Mouse (Mus musculus): ENCODE data around the gene Gli1. TPM values are rescaled to one million over a fixed set of nuclear protein-coding genes. Genes with fewer than 3 reads are reported as not detected.

The Gli1 gene
- polyA plus RNA-seq, 1 experiment = 1.00 TPM

DNA sequence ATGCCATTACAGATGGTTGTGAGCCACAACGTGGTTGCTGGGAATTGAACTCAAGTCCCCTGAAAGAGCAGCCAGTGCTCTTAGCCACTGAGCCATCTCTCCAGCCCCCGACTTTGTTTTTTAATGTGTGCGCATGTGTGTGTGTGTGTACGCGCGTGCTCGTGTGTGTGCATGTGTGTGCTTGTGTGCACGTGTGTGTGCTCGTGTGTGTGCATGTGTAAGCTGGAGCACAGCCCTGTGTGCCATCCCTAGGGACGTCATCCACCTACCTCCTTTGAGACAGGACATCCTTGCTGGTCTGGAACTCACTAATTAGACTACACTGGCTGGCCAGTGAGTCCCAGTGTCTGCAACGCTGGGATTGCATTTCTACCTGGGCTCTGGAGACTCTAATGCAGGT, 11.0 kb upstream of the Gli1 start:
- TF ChIP-seq SRF (IDR thresholded peaks at IDR 0.05; ENCODE audit: control insufficient read depth, insufficient read length, low read depth) = no peak
- no peak for TF ChIP-seq POLR2A (IDR thresholded peaks at IDR 0.05; ENCODE audit: insufficient read length, low read depth)
- no peak for TF ChIP-seq CEBPB (IDR thresholded peaks at IDR 0.05; ENCODE audit: insufficient read depth, poor library complexity, severe bottlenecking)
- no peak for TF ChIP-seq POLR2AphosphoS2 (IDR thresholded peaks at IDR 0.05; ENCODE audit: insufficient read length, low read depth)
- Histone ChIP-seq H3ac (ENCODE audit: control insufficient read depth, insufficient read length) (no peak overlapping the region), H3K4me3 (no peak overlapping the region), H3K79me2 (ENCODE audit: control insufficient read depth, insufficient read depth) (no peaks in the 10 kb centered on the region), H3K4me2 (ENCODE audit: low read depth) (no peak overlapping the region), H3K36me3 (ENCODE audit: control insufficient read depth, insufficient read depth) (no peaks in the 10 kb centered on the region), H3K27me3 (ENCODE audit: control insufficient read depth, insufficient read depth, insufficient read length) (peaks cover 22% of the 10 kb centered on the region)

DNA sequence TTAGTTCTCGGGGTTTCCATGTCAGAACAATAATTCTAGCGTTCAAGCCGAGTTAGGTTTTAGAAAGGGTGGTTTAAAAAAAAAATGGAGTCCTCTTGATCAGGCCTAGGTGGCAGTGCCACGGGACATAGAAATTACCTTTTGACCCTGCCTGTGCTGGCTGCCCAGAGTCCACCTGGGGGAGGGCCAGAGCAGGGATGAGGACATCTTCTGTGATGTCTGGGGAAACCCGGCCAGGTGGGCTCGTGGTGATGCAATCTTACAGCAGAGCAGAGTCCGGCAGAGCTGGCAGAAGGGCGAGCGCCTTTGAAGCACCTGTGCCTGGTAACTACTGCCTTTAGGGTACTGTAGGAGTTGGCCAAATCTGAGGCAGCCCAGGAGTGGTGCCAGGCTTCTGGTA, 10.4 kb upstream of the Gli1 start:
- H3K79me2 ChIP-seq (ENCODE audit: control insufficient read depth, insufficient read depth) = no peaks in the 10 kb centered on the region
- TF ChIP-seq MYOD1 (IDR thresholded peaks at IDR 0.05; ENCODE audit: control insufficient read depth in 1 of 3, insufficient read length in 2 of 3, low read depth in 2 of 3) = no peak
- no peak overlapping the region for H3K4me3 ChIP-seq
- peaks cover 16% of the 10 kb centered on the region for H3K27me3 ChIP-seq (ENCODE audit: control insufficient read depth, insufficient read depth, insufficient read length)
- H3K36me3 ChIP-seq (ENCODE audit: control insufficient read depth, insufficient read depth) = no peaks in the 10 kb centered on the region
- H3K4me2 ChIP-seq (ENCODE audit: low read depth) = peak overlapping the region; percentile 10
- H3ac ChIP-seq (ENCODE audit: control insufficient read depth, insufficient read length) = no peak overlapping the region

DNA sequence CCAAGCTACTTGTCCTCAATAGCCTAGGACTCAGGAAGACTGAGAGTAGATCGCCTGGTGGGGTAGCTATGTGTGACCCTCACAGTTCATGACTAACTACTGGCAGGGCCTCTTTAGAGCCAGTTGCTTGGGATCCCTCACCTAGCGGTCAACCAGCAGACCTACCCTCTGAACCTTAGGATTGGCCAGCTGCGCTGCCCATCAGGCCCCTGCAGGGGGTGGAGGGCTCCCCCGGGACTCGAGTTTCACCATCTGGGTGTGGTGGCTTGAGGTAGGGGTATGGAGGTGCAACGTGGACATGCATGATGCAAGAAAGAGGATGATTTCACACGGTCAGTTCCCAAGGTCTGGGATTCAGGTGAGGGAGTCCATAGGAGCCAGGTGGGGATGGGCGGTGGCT, 9.9 kb upstream of the Gli1 start:
- Histone ChIP-seq H3ac (ENCODE audit: control insufficient read depth, insufficient read length) (no peak overlapping the region), H3K79me2 (ENCODE audit: control insufficient read depth, insufficient read depth) (no peaks in the 10 kb centered on the region), H3K36me3 (ENCODE audit: control insufficient read depth, insufficient read depth) (no peaks in the 10 kb centered on the region), H3K4me2 (ENCODE audit: low read depth) (peak overlapping the region; percentile 10), H3K27me3 (ENCODE audit: control insufficient read depth, insufficient read depth, insufficient read length) (peaks cover 12% of the 10 kb centered on the region), H3K4me3 (no peak overlapping the region)
- TF ChIP-seq E2F4 (IDR thresholded peaks at IDR 0.05; ENCODE audit: insufficient read depth) (no peak), TCF12 (IDR thresholded peaks at IDR 0.05; ENCODE audit: insufficient read depth, poor library complexity, severe bottlenecking) (no peak), MAX (IDR thresholded peaks at IDR 0.05; ENCODE audit: low read depth) (no peak), REST (IDR thresholded peaks at IDR 0.05; ENCODE audit: insufficient read depth, insufficient read length) (no peak), SRF (IDR thresholded peaks at IDR 0.05; ENCODE audit: control insufficient read depth, insufficient read length, low read depth) (no peak), MYOG (IDR thresholded peaks at IDR 0.05; ENCODE audit: control insufficient read depth in 1 of 3, insufficient read depth in 1 of 3, insufficient read length in 2 of 3, low read depth in 2 of 3) (no peak)

DNA sequence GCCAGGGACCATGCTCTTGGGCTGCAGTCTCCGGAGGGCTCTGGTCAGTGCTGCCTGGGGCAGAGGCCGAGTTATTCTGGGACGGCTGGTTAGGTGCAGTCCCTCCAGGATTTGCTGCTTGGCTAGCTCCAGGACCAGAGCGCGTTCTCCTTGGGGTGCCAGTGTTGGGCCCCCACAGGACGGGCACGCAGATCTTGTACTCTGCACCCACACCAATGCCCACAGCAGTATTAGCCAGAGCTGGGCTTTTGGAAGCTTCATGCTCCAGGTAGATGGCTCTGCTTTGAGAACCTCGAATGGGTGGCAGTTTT, 9.5 kb upstream of the Gli1 start:
- H3K36me3 ChIP-seq (ENCODE audit: control insufficient read depth, insufficient read depth) = no peaks in the 10 kb centered on the region
- peak overlapping the region; percentile 69 for H3K4me2 ChIP-seq (ENCODE audit: low read depth)
- peak overlapping the region; percentile 0 for H3K4me3 ChIP-seq
- H3K79me2 ChIP-seq (ENCODE audit: control insufficient read depth, insufficient read depth) = no peaks in the 10 kb centered on the region
- peaks cover 10% of the 10 kb centered on the region for H3K27me3 ChIP-seq (ENCODE audit: control insufficient read depth, insufficient read depth, insufficient read length)
- TF ChIP-seq MAX (IDR thresholded peaks at IDR 0.05; ENCODE audit: low read depth) (no peak), POLR2A (IDR thresholded peaks at IDR 0.05; ENCODE audit: insufficient read length, low read depth) (no peak), E2F4 (IDR thresholded peaks at IDR 0.05; ENCODE audit: insufficient read depth) (no peak), REST (IDR thresholded peaks at IDR 0.05; ENCODE audit: insufficient read depth, insufficient read length) (no peak), TCF3 (IDR thresholded peaks at IDR 0.05; ENCODE audit: insufficient read length, low read depth) (no peak), SRF (IDR thresholded peaks at IDR 0.05; ENCODE audit: control insufficient read depth, insufficient read length, low read depth) (no peak), POLR2AphosphoS2 (IDR thresholded peaks at IDR 0.05; ENCODE audit: insufficient read length, low read depth) (no peak), MYOD1 (IDR thresholded peaks at IDR 0.05; ENCODE audit: control insufficient read depth in 1 of 3, insufficient read length in 2 of 3, low read depth in 2 of 3) (no peak), CEBPB (IDR thresholded peaks at IDR 0.05; ENCODE audit: insufficient read depth, poor library complexity, severe bottlenecking) (no peak), TCF12 (IDR thresholded peaks at IDR 0.05; ENCODE audit: insufficient read depth, poor library complexity, severe bottlenecking) (no peak), MYOG (IDR thresholded peaks at IDR 0.05; ENCODE audit: control insufficient read depth in 1 of 3, insufficient read depth in 1 of 3, insufficient read length in 2 of 3, low read depth in 2 of 3) (no peak), USF1 (IDR thresholded peaks at IDR 0.05; ENCODE audit: low read depth) (no peak)
- H3ac ChIP-seq (ENCODE audit: control insufficient read depth, insufficient read length) = no peak overlapping the region

DNA sequence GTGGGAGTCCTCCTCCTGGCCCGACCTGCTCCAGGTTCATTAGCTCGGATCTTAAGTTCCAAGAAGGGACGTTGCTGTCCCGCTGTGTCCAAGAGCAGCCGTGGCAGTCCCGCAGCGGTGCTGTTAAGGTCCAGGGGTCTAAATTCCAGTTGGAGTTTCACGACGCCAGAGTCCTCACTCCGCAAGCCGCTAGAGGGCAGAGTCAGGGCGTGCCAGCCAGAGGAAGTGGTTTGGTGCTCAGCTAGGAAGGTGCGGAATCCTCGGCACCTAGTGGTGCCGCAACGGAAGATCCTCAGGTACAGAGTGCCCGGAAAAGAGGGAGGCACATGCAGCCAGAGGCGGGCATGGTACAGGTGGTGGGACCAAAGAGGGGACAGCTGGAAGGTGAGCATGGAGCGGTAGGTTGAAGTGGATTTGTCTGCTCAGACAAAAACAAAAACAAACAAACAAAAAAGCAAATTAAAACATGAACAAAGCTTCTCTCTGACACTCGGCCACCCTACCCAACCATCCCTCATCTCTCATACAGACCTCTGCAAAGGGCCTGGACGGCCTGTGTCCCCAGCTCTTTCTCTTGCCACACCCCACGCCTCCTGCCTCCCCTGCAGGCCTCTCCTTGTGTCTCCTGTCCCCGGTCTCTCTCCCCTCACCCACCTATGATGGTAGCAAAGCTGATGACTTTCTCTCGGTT, 9.0 kb upstream of the Gli1 start:
- H3ac ChIP-seq (ENCODE audit: control insufficient read depth, insufficient read length) = no peak overlapping the region
- peak overlapping the region; percentile 69 for H3K4me2 ChIP-seq (ENCODE audit: low read depth)
- H3K36me3 ChIP-seq (ENCODE audit: control insufficient read depth, insufficient read depth) = no peaks in the 10 kb centered on the region
- H3K79me2 ChIP-seq (ENCODE audit: control insufficient read depth, insufficient read depth) = no peaks in the 10 kb centered on the region
- TF ChIP-seq POLR2A (IDR thresholded peaks at IDR 0.05; ENCODE audit: insufficient read length, low read depth) (no peak), TCF3 (IDR thresholded peaks at IDR 0.05; ENCODE audit: insufficient read length, low read depth) (no peak), SRF (IDR thresholded peaks at IDR 0.05; ENCODE audit: control insufficient read depth, insufficient read length, low read depth) (no peak), MYOD1 (IDR thresholded peaks at IDR 0.05; ENCODE audit: control insufficient read depth in 1 of 3, insufficient read length in 2 of 3, low read depth in 2 of 3) (no peak), POLR2AphosphoS2 (IDR thresholded peaks at IDR 0.05; ENCODE audit: insufficient read length, low read depth) (no peak), CEBPB (IDR thresholded peaks at IDR 0.05; ENCODE audit: insufficient read depth, poor library complexity, severe bottlenecking) (no peak), TCF12 (IDR thresholded peaks at IDR 0.05; ENCODE audit: insufficient read depth, poor library complexity, severe bottlenecking) (no peak), MAX (IDR thresholded peaks at IDR 0.05; ENCODE audit: low read depth) (no peak), MYOG (IDR thresholded peaks at IDR 0.05; ENCODE audit: control insufficient read depth in 1 of 3, insufficient read depth in 1 of 3, insufficient read length in 2 of 3, low read depth in 2 of 3) (no peak), E2F4 (IDR thresholded peaks at IDR 0.05; ENCODE audit: insufficient read depth) (no peak), REST (IDR thresholded peaks at IDR 0.05; ENCODE audit: insufficient read depth, insufficient read length) (no peak), USF1 (IDR thresholded peaks at IDR 0.05; ENCODE audit: low read depth) (no peak)
- H3K4me3 ChIP-seq = peak overlapping the region; percentile 0
- peaks cover 5% of the 10 kb centered on the region for H3K27me3 ChIP-seq (ENCODE audit: control insufficient read depth, insufficient read depth, insufficient read length)

Data from myocyte (in vitro differentiated cells).